Mouse (Mus musculus) left cerebral cortex, adult 6 months (tissue): ENCODE data around the gene Tada3. TPM values are rescaled to one million over a fixed set of nuclear protein-coding genes. Genes with fewer than 3 reads are reported as not detected.

Experiments
- long read RNA-seq, 2 experiments: library from polyadenylated mRNA; unstranded; transcript quantifications; one replicate each; pipeline ENCODE4 v2.0.0; 2019 to 2020
- polyA plus RNA-seq: library from polyadenylated mRNA; unstranded; fragments of <200 nt; fragmentation: Nextera tagmentation; gene quantifications from 2 replicates; pipeline ENCODE4 v1.2.3, GENCODE M21; 2021

Gene Tada3
- 16.2 and 28.5 TPM in 2 replicates for polyA plus RNA-seq
- long read RNA-seq, experiment 1, transcript Tada3-201 (9 exons, 2,848 nt) = major isoform, 41 of 188 reads
- long read RNA-seq, experiment 1, partial matches to known transcripts = 11 of 188 reads
- long read RNA-seq, experiment 1, other reads (novel, unspliced or antisense) = 134 of 188 reads
- long read RNA-seq, experiment 2, transcript Tada3-201 (9 exons, 2,848 nt) = major isoform, 5 of 30 reads
- long read RNA-seq, experiment 2, partial matches to known transcripts = 15 of 30 reads
- long read RNA-seq, experiment 2, other reads (novel, unspliced or antisense) = 9 of 30 reads

GRCm38 (mm10) chr6:113377496-113378385 lies at the start of gene Tada3, which contains the start of gene Arpc4:
Gene Tada3, minus strand, starts transcription at chr6:113377883.
Gene Arpc4, plus strand, starts transcription at chr6:113378115.

GRCm38 (mm10) chr6:113419199-113419587 lies 41.5 kb upstream of the Tada3 start, which contains the start of gene Rpusd3:
Gene Rpusd3, minus strand, starts transcription at chr6:113419340.

DNA sequence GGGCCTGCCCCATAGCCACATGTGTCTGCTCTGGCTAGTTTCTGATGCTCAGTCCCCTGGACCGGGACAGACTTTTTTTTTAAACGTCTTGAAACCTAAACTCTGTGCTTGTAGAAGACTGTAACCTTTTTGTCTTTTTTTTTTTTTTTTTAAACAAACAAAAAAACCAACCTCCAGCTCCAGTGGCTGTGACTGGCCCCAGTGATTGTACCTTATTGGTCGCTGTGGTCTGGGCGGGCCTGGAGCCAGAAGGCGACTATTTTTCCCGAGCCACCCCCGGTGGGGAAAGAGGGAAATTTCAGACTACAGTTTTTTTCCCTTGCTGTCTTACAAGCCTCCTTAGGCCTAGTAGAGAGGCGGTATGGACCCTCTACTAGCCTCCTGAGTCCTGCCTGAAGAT lies 11.3 kb upstream of the Tada3 start, which contains the start of gene Ttll3:
TSS of gene Ttll3 (plus strand) at position 301 of the 400 bp plus-strand sequence.

DNA sequence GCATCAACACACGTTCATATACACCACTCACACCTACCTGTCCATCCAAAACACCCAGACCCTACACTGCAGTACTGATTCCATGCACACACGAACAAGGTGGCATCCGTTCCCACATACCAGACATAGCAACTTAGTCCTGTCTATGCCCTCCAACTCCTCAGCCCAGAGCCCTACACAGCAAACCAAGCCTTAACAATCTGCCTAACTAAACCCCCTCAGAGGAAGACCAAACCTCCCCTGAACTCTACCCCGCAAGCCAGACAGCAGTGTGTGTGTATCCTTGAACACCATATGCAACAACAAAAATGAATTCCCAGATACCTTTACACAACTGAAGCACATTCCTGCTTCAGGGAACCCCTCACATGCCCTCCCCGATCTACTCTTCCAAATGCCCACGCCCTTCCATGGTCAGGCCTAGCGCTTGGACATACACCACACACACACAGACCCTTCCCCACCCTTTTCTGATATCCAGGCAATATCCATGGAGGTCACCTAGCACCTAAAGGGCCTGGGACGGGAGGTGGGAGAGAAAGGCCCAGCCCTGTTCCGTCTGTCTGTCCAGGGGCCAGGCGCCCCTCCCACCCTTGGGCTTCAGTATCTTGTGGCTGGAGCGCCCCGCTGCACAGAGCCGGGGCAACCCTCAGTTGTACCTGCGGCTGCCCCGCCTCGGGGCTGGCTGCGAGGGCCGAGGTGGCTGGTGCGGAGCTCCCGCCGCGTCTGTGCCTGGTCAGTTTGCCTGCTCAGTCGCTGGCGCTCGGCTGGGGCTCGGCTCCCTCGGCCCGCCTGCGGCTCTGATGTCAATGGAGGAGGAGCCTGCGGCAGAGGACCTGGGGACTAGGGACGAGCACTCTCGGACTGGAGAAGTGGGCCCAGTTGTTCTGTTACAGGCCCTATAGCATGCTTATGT lies 34.2 kb downstream of the Tada3 start, which contains the start of gene Camk1:
TSS of gene Camk1 (minus strand) at position 808 of the 916 bp plus-strand sequence.

DNA sequence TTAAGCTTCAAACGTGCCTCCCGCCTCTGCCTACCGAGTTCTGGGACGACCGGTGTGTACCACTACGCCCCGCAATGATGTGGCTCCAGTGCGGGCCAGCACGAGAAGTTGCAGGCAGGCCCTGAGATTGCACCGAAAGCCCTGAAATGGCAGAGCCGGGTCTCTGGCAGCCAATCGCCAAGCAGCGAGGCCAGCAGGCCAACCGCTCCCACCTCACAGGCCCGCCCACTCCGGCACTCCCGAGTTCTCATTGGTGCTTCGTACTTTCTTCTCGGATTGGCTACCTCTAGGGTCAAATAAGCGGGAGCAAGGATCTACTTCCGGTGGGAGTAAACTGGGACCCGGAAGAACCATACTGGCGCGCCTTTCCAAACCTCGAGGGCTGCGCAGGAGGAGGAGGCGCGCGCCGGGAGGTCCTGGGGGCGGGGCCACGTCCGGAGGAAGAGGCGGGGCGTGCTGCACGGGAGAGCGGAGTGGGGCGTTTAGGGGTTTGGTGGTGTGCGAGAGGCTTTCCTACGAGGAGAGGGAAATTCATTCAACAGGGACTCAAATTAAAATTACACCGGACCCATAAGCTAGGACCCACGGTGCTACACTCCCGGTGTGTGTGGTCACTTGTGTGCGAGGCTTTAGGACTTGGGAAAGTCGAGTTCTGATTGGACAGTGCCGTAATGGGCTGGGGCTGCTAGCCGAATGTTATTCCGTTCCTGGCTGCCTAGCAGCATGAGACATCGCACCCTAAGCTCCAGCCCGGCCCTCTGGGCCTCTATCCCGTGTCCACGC lies 51.0 kb downstream of the Tada3 start, which contains the start of gene Ogg1:
TSS of gene Ogg1 (plus strand) at position 440 of the 783 bp plus-strand sequence.

Other genes with a start within 250 kb of the Tada3 start
- gene Lhfpl4, start 182.5 kb downstream of the Tada3 start, polyA plus RNA-seq = 11.3 and 16.3 TPM in 2 replicates
- 12.2 and 14.7 TPM in 2 replicates for gene Mtmr14, start 140.0 kb downstream of the Tada3 start, polyA plus RNA-seq
- 45.4 and 61.0 TPM in 2 replicates for gene Cpne9, start 95.6 kb downstream of the Tada3 start, polyA plus RNA-seq
- 3.6 and 9.5 TPM in 2 replicates for gene Brpf1, start 70.7 kb downstream of the Tada3 start, polyA plus RNA-seq
- 2.1 and 4.3 TPM in 2 replicates for gene Ogg1, start 50.9 kb downstream of the Tada3 start, polyA plus RNA-seq
- 117 and 124 TPM in 2 replicates for gene Camk1, start 33.9 kb downstream of the Tada3 start, polyA plus RNA-seq
- 287 and 388 TPM in 2 replicates for gene Arpc4, start 232 bp upstream of the Tada3 start, polyA plus RNA-seq
- 3.0 and 3.4 TPM in 2 replicates for gene Ttll3, start 11.4 kb upstream of the Tada3 start, polyA plus RNA-seq
- gene Rpusd3, start 41.5 kb upstream of the Tada3 start, polyA plus RNA-seq = 16.2 and 16.3 TPM in 2 replicates
- not detected in 2 replicates for gene Cidec, start 57.9 kb upstream of the Tada3 start, polyA plus RNA-seq
- 76.8 and 86.7 TPM in 2 replicates for gene Jagn1, start 64.7 kb upstream of the Tada3 start, polyA plus RNA-seq
- 0.17 and 0.43 TPM in 2 replicates for gene Il17re, start 80.6 kb upstream of the Tada3 start, polyA plus RNA-seq
- 5.2 and 6.6 TPM in 2 replicates for gene Il17rc, start 93.5 kb upstream of the Tada3 start, polyA plus RNA-seq
- 78.3 and 85.0 TPM in 2 replicates for gene Creld1, start 105.4 kb upstream of the Tada3 start, polyA plus RNA-seq
- gene Prrt3, start 124.0 kb upstream of the Tada3 start, polyA plus RNA-seq = 18.0 and 26.8 TPM in 2 replicates
- gene Emc3, start 153.8 kb upstream of the Tada3 start, polyA plus RNA-seq = 84.7 and 101 TPM in 2 replicates
- 3.6 and 4.7 TPM in 2 replicates for gene Fancd2, start 153.8 kb upstream of the Tada3 start, polyA plus RNA-seq
- gene Fancd2os, start 222.8 kb upstream of the Tada3 start, polyA plus RNA-seq = 0.27 and 0.33 TPM in 2 replicates
- 287 and 297 TPM in 2 replicates for gene Brk1, start 226.9 kb upstream of the Tada3 start, polyA plus RNA-seq
- gene Vhl, start 246.1 kb upstream of the Tada3 start, polyA plus RNA-seq = 37.1 and 39.1 TPM in 2 replicates